ENCODE assay signal across 8 mouse cellular contexts in genomic region chr9:101472101-101473073, GRCm38 (mm10).
DNase-seq lines count a peak whose midpoint lies in the region; ATAC-seq and TF ChIP-seq lines count a peak whose summit lies in the region.

No protein-coding gene starts in this region.

- no peak overlapping the region for H3K9ac ChIP-seq in lung, embryonic 15.5 days
- H3K9ac ChIP-seq in heart, postnatal 0 days (replicated peaks; ENCODE audit: low read depth, low read length), result no peak overlapping the region
- H3K9ac ChIP-seq in intestine, embryonic 15.5 days, result no peak overlapping the region
- H3K9ac ChIP-seq in intestine, postnatal 0 days (ENCODE audit: low read depth, low read length), result no peak overlapping the region
- no peak overlapping the region for H3K9ac ChIP-seq in liver, embryonic 12.5 days

- H3K27me3 ChIP-seq in lung, embryonic 15.5 days, result no peaks in the 10 kb centered on the region
- H3K27me3 ChIP-seq in heart, postnatal 0 days (ENCODE audit: control insufficient read depth, insufficient read depth, low read length), result no peaks in the 10 kb centered on the region
- no peaks in the 10 kb centered on the region for H3K27me3 ChIP-seq in intestine, embryonic 15.5 days (replicated peaks)
- H3K27me3 ChIP-seq in intestine, postnatal 0 days (replicated peaks; ENCODE audit: control insufficient read depth, insufficient read depth, low read length), result no peaks in the 10 kb centered on the region
- H3K27me3 ChIP-seq in liver, embryonic 12.5 days (replicated peaks), result no peaks in the 10 kb centered on the region

- TF ChIP-seq CTCF in heart, postnatal 0 days (IDR thresholded peaks at IDR 0.05; ENCODE audit: low read depth), result no peak
- no peak for TF ChIP-seq CTCF in intestine, postnatal 0 days (IDR thresholded peaks at IDR 0.05; ENCODE audit: low read depth)

- no peak for TF ChIP-seq EP300 in heart, postnatal 0 days (IDR thresholded peaks at IDR 0.05; ENCODE audit: low read depth)

- H3K4me2 ChIP-seq in lung, embryonic 15.5 days, result no peak overlapping the region
- H3K4me2 ChIP-seq in heart, postnatal 0 days (ENCODE audit: low read depth, low read length), result no peak overlapping the region
- no peak overlapping the region for H3K4me2 ChIP-seq in intestine, embryonic 15.5 days (replicated peaks)
- H3K4me2 ChIP-seq in intestine, postnatal 0 days (replicated peaks; ENCODE audit: low read depth), result no peak overlapping the region
- H3K4me2 ChIP-seq in liver, embryonic 12.5 days, result no peak overlapping the region

- H3K4me3 ChIP-seq in lung, embryonic 15.5 days, result no peak overlapping the region
- H3K4me3 ChIP-seq in heart, postnatal 0 days (ENCODE audit: low read depth, low read length), result no peak overlapping the region
- no peak overlapping the region for H3K4me3 ChIP-seq in intestine, embryonic 15.5 days (replicated peaks)
- H3K4me3 ChIP-seq in intestine, postnatal 0 days (ENCODE audit: low read depth, low read length), result no peak overlapping the region
- H3K4me3 ChIP-seq in liver, embryonic 12.5 days, result no peak overlapping the region

- no peaks in the 10 kb centered on the region for H3K36me3 ChIP-seq in lung, embryonic 15.5 days
- H3K36me3 ChIP-seq in heart, postnatal 0 days (replicated peaks; ENCODE audit: control insufficient read depth, insufficient read depth, low read length), result no peaks in the 10 kb centered on the region
- no peaks in the 10 kb centered on the region for H3K36me3 ChIP-seq in intestine, embryonic 15.5 days
- H3K36me3 ChIP-seq in intestine, postnatal 0 days (ENCODE audit: control insufficient read depth, insufficient read depth), result no peaks in the 10 kb centered on the region
- no peaks in the 10 kb centered on the region for H3K36me3 ChIP-seq in liver, embryonic 12.5 days

- DNase-seq in lung, postnatal 4 days, result no peak
- DNase-seq in embryo, embryonic 9.5 days (ENCODE audit: extremely low spot score), result peak; percentile 66
- peak; percentile 51 for DNase-seq in heart, postnatal 0 days (ENCODE audit: low spot score)
- peak; percentile 83 for DNase-seq in mesoderm, embryonic 11.5 days (ENCODE audit: low read depth, low spot score)

- WGBS in lung, embryonic 15.5 days, result 30% methylated on average over 8 of the region's 8 CpGs
- WGBS in heart, postnatal 0 days, result 30% methylated on average over 8 of the region's 8 CpGs
- 53% methylated on average over 8 of the region's 8 CpGs for WGBS in intestine, embryonic 15.5 days
- WGBS in intestine, postnatal 0 days, result 50% methylated on average over 8 of the region's 8 CpGs
- 45% methylated on average over 8 of the region's 8 CpGs for WGBS in liver, embryonic 12.5 days (ENCODE audit: insufficient replicate concordance)

- peaks cover 16% of the 10 kb centered on the region for H3K4me1 ChIP-seq in lung, embryonic 15.5 days
- H3K4me1 ChIP-seq in heart, postnatal 0 days (ENCODE audit: control insufficient read depth, insufficient read depth), result peaks cover 17% of the 10 kb centered on the region; the same call in 1 of the 2 replicates
- no peaks in the 10 kb centered on the region for H3K4me1 ChIP-seq in intestine, embryonic 15.5 days (replicated peaks)
- no peaks in the 10 kb centered on the region for H3K4me1 ChIP-seq in intestine, postnatal 0 days (replicated peaks; ENCODE audit: control insufficient read depth, insufficient read depth, low read length)
- H3K4me1 ChIP-seq in liver, embryonic 12.5 days, result no peaks in the 10 kb centered on the region

- peak; percentile 19; the same call in 1 of the 2 replicates for ATAC-seq in lung, embryonic 15.5 days (ENCODE audit: borderline replicate concordance, extremely low read depth, low FRiP score, low TSS enrichment)
- peak; percentile 71 for ATAC-seq in heart, postnatal 0 days (ENCODE audit: insufficient read depth, low read depth)
- ATAC-seq in intestine, embryonic 15.5 days, result no peak
- ATAC-seq in intestine, postnatal 0 days, result no peak
- ATAC-seq in liver, embryonic 12.5 days, result no peak

- peak overlapping the region; percentile 8; the same call in 1 of the 2 replicates for H3K27ac ChIP-seq in lung, embryonic 15.5 days
- H3K27ac ChIP-seq in heart, postnatal 0 days (ENCODE audit: low read depth), result no peak overlapping the region
- no peak overlapping the region for H3K27ac ChIP-seq in intestine, embryonic 15.5 days
- H3K27ac ChIP-seq in intestine, postnatal 0 days (ENCODE audit: low read depth, low read length), result no peak overlapping the region
- no peak overlapping the region for H3K27ac ChIP-seq in liver, embryonic 12.5 days

- no peaks in the 10 kb centered on the region for H3K9me3 ChIP-seq in lung, embryonic 15.5 days
- no peaks in the 10 kb centered on the region for H3K9me3 ChIP-seq in heart, postnatal 0 days (replicated peaks; ENCODE audit: control insufficient read depth, low read length)
- H3K9me3 ChIP-seq in intestine, embryonic 15.5 days, result no peaks in the 10 kb centered on the region
- H3K9me3 ChIP-seq in intestine, postnatal 0 days (ENCODE audit: control insufficient read depth), result no peaks in the 10 kb centered on the region
- H3K9me3 ChIP-seq in liver, embryonic 12.5 days (replicated peaks), result no peaks in the 10 kb centered on the region

Comparison
In these comparisons a context has a peak if more than half of its experiments do, and no peak if none do; other contexts are left out.
1. ATAC-seq: peak in lung, embryonic 15.5 days (single experiment) and heart, postnatal 0 days (single experiment); none in intestine, embryonic 15.5 days (single experiment), intestine, postnatal 0 days (single experiment) and liver, embryonic 12.5 days (single experiment).
2. DNase-seq: peak in embryo, embryonic 9.5 days (single experiment), heart, postnatal 0 days (single experiment) and mesoderm, embryonic 11.5 days (single experiment); none in lung, postnatal 4 days (0 of 2).